Mouse (Mus musculus) brain, embryonic 14.5 days (tissue): ENCODE measurements around the gene Cdc42.

ENCODE experiments used
- CTCF ChIP-seq: fragments of 200-500 bp; IDR thresholded peaks from 2 replicates; pipeline ENCODE4 v1.5.1; 2012; ENCODE audit warnings: inconsistent platforms, mild to moderate bottlenecking, moderate library complexity, borderline replicate concordance; ENCODE audit not compliant: insufficient read depth, insufficient read length; ENCODE audit errors: extremely low read depth
- POLR2A ChIP-seq: fragments of 200-500 bp; IDR thresholded peaks from 2 replicates; pipeline ENCODE4 v1.6.1; 2012; ENCODE audit warnings: mild to moderate bottlenecking, inconsistent platforms, borderline replicate concordance; ENCODE audit not compliant: poor library complexity, insufficient read depth, insufficient read length, severe bottlenecking; ENCODE audit errors: extremely low read depth

- peak; percentile 89 for TF ChIP-seq CTCF
- no peak for TF ChIP-seq POLR2A
Measured at GRCm38 (mm10) chr4:137287818-137288217, 69.7 kb downstream of the Cdc42 start.
